In the genomic region with DNA sequence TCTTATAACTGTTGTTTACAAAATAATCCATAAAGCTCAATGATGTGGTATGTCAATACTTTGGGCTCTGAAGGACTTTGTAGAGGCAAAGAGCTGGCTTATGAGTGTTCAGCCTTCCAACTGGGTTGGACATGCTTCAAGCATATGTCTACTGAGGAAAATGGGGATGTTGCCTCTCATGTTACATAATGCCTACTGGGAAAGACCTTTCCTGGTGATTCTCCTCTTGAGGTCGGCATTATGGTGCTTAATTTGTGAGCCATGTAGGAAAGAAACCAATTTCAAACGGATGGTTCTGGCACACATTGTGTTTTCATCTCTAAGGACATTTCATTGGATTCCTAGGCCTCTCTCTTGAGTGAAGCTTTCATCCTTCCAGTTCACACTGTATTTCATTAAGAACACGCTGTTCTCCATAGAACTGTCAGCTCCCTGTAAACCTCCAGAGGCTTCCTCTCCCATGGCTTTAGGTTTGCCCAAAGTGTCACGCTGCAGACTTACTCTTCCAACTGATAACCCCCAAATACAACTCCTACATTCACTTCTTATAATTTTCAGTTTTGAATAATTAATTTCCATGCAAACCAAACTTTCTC, we compare ENCODE assay signal across 15 mouse cellular contexts.
"Had no signal": no experiment of that assay in that cellular context is flagged by ENCODE, and none has a peak within 500 bp of the region (broad histone marks: within the 10 kb centered on the region; RNA-seq: fewer than 3 reads in every experiment).

No protein-coding gene starts in this region.

- H3K27me3 ChIP-seq: liver, embryonic 13.5 days; lung, embryonic 15.5 days; midbrain, embryonic 15.5 days; neural tube, embryonic 12.5 days had no signal

- H3K27ac ChIP-seq: liver, embryonic 13.5 days; lung, embryonic 15.5 days; macrophage; midbrain, embryonic 15.5 days; neural tube, embryonic 12.5 days had no signal

- H3K4me2 ChIP-seq: liver, embryonic 13.5 days; lung, embryonic 15.5 days; midbrain, embryonic 11.5 days; midbrain, embryonic 15.5 days; neural tube, embryonic 12.5 days had no signal

- H3K4me1 ChIP-seq: liver, embryonic 13.5 days; megakaryocyte, embryonic 14.5 days had no signal

- DNase-seq: kidney, postnatal 25 days; left cerebral cortex, postnatal 4 days; liver; liver, embryonic 13.5 days; liver, postnatal 0 days; lung, postnatal 14 days; spleen, adult 18-20 months; thymus, adult 18-20 months; thymus, postnatal 14 days had no signal

- H3K9me3 ChIP-seq: liver, embryonic 13.5 days; lung, embryonic 15.5 days; megakaryocyte, embryonic 14.5 days; midbrain, embryonic 15.5 days; neural tube, embryonic 12.5 days had no signal

- ATAC-seq: liver, postnatal 0 days; midbrain, embryonic 15.5 days had no signal

- H3K36me3 ChIP-seq: liver, embryonic 13.5 days; lung, embryonic 15.5 days; midbrain, embryonic 15.5 days; neural tube, embryonic 12.5 days had no signal

- H3K4me3 ChIP-seq: liver, embryonic 13.5 days; lung, embryonic 15.5 days; megakaryocyte, embryonic 14.5 days; midbrain, embryonic 15.5 days; neural tube, embryonic 12.5 days had no signal

- H3K9ac ChIP-seq: liver, embryonic 13.5 days; liver, postnatal 0 days; lung, embryonic 15.5 days; midbrain, embryonic 15.5 days; neural tube, embryonic 12.5 days had no signal
